Mouse (Mus musculus): ENCODE data around the gene Tjp3. TPM values are rescaled to one million over a fixed set of nuclear protein-coding genes. Genes with fewer than 3 reads are reported as not detected.

Tjp3 gene
- total RNA-seq, 2 experiments from 2014 or later: 0.65 to 1.7 TPM

GRCm38 (mm10) chr10:81266211-81267105 is 24.9 kb downstream of the Tjp3 start, which contains the start of the genes Mrpl54 and Apba3:
Mrpl54 (minus strand) TSS chr10:81266934.
Apba3 (plus strand) TSS chr10:81266960.
- DNase-seq: peak; percentile 95 to 96

DNA sequence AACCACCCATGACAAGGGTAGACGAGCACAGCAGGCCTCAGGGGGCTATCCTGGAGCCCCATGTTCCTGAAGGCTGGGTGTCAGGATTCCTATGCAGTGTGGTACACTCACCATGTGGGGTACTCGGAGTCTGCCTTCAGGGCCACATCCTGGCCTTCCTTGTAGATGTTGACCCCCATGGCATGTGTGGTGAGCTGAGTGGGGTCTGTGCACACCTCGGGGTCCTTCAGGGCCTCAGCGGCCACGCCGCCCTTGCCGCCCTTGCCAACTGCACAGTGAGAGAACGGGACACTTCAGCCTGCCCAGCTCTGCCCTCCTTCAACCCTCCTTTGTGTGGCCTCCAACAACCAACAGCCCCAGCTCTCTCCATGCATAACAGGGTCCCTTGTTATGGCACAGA is 25.8 kb downstream of the Tjp3 start:
- DNase-seq: no peak

DNA sequence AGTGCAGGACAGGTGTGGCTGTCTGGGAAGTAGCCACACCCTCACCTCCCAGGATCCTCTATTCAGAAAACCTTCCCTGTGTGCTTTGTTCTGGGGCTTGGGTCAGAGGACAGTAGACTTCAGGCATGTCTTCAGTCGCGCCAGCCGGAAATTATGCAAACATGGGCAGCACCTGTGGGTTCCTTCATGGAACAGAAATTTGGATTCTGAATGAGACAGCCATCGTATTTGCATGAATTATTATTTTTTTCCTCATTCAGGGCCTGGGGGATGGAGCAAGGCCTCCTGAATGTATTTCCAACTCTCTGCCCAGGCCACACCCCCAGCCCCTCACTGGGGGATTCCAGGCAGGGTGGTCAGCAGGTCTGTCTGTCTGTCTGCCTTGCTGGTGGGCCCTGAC is 30.4 kb downstream of the Tjp3 start:
- no peak for DNase-seq

DNA sequence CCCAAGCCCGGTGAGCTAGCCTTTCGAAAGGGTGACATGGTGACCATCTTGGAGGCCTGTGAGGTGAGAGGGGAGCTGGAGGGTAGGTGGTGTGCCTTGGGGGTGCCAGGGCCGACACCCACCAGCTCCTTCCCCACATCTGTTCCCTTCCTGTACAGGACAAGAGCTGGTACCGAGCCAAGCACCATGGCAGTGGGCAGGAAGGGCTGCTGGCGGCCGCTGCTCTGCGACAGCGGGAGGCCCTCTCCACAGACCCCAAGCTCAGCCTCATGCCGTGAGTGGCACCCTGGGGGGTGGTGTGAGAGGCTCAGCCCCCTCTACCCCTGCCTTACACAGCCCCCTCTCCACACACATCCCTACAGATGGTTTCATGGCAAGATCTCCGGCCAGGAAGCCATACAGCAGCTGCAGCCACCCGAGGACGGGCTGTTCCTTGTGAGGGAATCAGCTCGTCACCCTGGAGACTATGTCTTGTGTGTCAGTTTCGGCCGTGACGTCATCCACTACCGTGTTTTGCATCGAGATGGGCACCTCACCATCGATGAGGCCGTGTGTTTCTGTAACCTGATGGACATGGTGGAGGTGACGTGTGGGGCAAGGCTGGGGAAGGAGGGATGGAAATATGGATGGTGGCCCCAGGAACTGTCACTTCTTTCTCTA is 32.0 kb downstream of the Tjp3 start:
- no peak for DNase-seq

DNA sequence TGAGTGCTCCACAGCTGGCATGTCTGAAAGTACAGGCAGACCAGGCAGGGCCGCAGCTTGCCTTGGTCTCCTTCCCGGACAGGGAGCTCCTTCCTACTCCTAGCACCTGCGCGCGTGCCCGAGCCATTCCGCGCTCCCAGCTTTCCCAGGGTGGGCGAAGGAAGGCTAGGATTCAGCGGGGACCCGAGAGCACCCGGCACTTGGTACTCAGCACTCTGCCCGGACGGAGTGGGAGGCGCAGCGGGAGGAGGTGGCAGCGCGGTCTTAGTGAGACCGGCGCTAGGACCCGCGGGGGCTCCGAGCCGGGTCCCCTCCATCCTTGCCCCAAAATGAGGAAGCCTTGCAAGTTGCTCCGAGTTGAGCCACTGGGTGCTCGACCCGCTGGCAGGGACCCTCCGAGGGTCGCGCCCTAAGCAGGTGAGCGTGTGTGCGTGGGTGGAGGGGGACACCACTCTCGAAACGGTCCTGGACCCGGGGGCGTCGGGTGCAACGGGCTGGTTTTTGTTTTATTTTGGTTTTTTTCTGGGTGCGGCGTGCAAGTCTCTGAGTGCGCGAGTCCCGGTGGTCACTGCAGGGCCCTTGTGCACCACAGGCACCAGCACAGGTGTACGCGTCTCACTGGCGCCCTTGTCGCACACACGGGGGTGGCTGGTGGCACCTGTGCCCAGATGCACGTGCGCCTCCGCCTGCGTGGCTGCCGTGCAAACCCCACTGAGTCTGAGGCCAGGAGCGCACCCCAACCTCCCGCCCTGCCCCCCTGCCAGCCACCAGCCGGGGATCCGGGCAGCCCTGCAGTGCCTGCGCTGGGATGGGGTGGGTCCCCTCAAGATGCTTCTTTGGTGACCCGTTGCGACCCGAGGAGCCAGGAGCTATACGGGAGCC is 34.0 kb downstream of the Tjp3 start:
- peak; percentile 63 to 66 for DNase-seq

GRCm38 (mm10) chr10:81254886-81255285 is 36.5 kb downstream of the Tjp3 start:
- no peak for DNase-seq

DNA sequence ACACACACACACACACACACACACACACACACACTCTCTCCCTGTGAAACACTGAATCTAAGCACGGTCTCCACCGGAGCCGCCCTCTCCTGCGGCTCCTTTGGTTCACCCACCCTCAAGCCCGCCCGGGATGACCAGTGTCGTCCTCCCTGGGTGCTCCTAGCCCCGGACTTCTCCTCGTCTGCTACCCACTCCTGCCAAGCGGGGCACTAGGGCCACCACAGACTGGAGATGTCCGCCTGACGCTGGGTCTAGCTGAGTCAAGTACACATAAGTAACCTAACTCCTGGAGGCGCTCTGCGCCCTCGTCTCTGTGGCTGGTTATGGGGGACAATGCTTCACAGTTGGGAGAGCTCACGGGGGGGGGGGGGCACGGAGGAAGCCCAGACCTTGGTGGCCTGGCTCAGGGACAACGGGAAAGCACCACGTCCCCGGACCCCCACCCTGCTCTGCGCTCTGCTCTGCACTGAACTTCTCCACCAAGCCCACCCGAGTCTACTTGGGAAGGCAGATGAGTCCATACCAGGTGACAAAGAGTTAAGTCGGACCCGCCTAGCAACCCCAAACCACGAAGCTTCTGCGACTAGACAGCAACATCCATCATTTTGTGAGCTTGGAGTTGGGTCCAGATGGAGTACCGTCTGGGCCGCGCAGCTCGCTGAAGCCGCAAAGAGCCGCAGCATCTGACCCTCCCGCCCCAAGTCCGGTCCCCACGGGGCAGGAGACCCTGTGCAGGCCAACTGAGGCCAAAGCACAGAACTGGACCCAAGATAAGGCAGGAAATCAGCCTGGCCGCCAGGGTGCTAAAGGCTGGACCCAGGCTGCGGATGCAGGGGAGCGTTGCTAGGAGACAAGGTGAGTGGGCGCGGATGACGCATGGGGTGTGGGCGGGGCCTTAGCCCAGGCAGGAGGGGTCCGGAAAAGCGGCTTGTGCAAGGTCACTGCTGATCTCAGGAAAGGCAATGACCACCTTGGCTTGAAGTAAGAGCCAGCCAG is 38.7 kb downstream of the Tjp3 start, which contains the start of gene Matk:
Gene Matk (plus strand): TSS at position 512 of the 996 bp plus-strand sequence.
- peak; percentile 88 to 89 for DNase-seq

DNA sequence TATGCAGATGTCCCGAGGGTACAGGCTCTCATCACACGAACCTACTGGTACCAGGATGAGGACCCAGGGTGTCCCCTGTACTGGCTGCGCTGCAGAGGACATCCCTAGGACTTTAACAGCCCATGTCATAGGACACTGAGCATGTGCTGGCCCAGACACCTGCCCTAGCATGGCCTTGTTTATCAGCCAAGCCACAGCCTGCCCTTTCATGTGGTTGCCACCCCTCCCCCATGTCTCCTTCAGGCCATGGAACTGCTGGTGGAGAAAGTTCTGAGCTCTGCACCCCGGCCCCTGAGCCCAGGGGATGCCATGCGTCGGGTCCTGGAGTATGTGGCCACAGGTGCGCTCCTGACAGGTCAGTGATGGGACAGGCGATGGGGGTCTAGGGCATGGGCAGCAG is 41.9 kb downstream of the Tjp3 start:
- DNase-seq: no peak

DNA sequence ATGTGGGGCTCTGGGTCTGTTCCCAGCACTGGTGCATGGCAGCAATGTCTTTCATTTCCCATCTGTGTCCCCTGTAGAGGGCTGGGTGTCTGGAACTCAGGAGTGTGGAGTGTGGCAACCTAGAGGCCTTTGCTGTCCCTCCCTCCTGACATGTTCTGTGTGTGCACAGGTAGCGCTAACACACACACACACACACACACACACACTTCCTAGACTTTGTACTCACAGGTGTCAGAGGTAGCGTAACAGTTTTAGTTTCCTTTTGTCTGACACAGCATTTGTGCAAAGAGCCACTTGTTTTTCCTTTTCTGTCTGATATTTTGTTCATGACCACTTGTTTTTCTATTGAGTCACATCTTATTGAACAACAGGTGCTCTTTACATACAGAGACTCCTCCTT is 43.6 kb downstream of the Tjp3 start:
- no peak for DNase-seq

GRCm38 (mm10) chr10:81245166-81245565 is 46.2 kb downstream of the Tjp3 start:
- no peak for DNase-seq

- DNase-seq: peak; percentile 75
These were observed 46.8 kb downstream of the Tjp3 start for GRCm38 (mm10) chr10:81244595-81244994.

DNA sequence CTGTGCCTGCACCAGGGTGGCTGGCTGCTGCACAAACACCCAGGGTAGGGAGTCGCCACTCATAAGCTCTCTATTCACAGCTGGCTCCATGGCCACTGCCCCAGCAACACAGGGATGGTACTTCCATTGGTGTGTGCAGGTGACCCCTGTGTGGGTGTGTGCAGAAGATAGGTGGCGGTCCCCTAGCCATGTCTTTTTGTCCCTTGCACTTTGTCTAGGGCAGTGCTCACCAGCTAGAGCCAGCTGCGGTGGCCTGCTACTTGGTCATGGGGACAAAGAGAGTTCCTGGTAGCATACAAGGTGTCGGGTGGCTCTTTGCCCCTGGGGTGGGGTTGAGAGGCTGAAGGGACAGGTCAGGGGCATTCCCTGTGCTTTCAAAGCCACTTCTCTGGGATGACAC is 47.2 kb downstream of the Tjp3 start:
- DNase-seq: no peak

DNA sequence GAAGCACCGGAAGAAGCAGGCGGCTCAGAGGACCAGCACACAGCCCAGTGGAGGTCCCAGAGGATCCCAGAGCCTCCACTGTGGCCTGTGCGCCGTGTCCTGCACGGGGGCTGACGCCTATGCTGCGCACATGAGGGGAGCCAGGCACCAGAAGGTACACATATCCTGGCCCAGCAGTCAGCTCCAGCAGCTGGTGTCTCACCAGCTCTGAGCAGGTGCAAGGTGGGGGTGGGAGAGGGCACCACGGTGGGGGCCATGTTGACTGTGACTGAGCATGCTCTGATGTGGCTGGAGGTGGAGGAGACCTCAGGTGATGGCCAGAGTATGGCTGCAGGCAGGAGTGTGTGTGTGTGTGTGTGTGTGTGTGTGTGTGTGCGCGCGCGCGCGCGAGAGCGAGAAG is 49.4 kb downstream of the Tjp3 start:
- DNase-seq: no peak

- DNase-seq: peak in 1 of 2 experiments; percentile 64
These were observed 50.5 kb downstream of the Tjp3 start for GRCm38 (mm10) chr10:81240876-81241275.

DNA sequence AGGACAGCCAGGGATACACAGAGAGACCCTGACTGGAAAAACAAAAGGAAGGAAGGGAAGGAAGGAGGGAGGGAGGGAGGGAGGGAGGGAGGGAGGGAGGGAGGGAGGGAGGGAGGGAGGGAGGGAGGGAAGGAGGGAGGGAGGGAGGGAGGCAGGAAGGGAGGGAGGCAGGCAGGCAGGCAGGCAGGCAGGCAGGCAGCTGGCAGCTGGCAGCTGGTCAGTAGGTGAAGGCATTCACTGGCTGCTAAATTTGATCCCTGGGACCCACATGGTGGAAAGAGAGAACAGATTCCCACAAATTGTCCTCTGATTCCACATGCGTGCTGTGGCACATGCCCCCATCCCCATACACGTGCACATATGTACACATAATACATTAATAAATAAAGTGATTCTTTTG is 52.8 kb downstream of the Tjp3 start:
- no peak for DNase-seq

GRCm38 (mm10) chr10:81236471-81237268 is 54.7 kb downstream of the Tjp3 start:
- no peak for DNase-seq

DNA sequence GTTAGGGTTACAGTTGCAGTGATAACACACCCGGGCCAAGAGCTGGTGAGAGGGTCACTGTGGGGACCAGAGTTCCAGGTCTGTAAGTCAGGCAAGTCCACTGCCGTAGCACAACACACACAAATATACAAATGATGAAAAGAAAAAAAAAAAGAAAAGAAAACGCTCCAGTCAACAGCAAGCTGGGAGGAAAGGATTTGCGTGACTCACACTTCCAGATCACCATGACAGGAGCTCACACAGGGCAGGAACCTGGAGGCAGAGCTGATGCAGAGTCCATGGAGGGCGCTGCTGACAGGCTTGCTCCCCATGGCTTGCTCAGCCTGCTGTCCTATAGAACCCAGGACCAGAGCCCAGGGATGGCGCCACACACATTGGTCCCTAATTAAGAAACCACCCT is 57.2 kb downstream of the Tjp3 start:
- no peak for DNase-seq

DNA sequence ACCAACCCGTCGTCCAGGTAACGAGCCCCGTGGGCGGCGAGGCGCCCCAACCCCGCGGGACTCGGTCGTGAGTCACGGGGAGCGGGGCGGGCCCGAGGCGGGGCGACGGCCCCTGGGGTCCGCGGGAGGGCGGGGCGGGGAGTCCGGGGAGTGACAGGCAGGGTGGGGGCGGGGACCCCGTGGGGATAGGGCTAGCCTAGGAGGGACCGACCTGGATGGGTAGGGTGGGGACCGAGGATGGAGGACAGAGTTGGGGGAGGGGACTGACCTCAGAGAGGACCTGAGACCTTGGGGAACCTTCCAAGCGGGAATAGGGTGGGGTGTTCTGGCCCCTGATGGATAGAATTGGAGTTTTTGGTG is 58.2 kb downstream of the Tjp3 start:
- no peak for DNase-seq

GRCm38 (mm10) chr10:81232580-81233225 is 58.7 kb downstream of the Tjp3 start, which contains the start of gene Zfr2:
Zfr2 (plus strand) TSS chr10:81233155.
- DNase-seq: peak; percentile 91

DNA sequence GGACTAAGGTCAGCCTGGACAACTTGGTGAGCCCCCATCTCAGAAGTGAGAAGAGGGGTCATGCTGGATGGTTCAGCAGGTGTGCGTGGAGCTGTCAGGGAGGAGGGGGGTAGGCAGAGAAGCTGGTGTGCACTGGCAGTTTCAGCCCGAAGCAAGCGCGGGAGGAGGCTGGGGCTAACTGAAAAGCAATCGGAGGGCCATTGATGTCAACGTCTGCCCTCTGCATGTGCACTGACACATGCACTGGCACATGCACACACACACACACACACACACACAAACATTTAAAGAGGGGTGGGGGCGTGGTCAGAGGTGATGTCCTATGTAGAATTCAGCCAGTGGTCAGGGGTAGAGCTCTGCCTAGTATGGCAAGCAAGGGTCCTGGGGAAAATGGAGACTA is 59.9 kb downstream of the Tjp3 start:
- no peak for DNase-seq
